Mouse (Mus musculus) kidney, adult 2 months (tissue): ENCODE data around the gene Chchd6. TPM values are rescaled to one million over a fixed set of nuclear protein-coding genes. Genes with fewer than 3 reads are reported as not detected.
A peak's percentile ranks its signal among the peaks of the same experiment; 100 is the strongest.

Experiments used
- DNase-seq: peaks from one replicate; pipeline ENCODE4 v3.0.0; 2021
- H3K27ac ChIP-seq: fragments of 200-500 bp; 2 replicates; pipeline ENCODE4 v1.5.1; 2012; ENCODE audit warnings: low read depth, low read length, control low read depth, inconsistent platforms; ENCODE audit not compliant: insufficient read depth
- H3K27me3 ChIP-seq: fragments of 200-500 bp; replicated peaks from 2 replicates; pipeline ENCODE4 v1.6.1; 2012; ENCODE audit warnings: mild to moderate bottlenecking, moderate library complexity, low read length, inconsistent platforms; ENCODE audit not compliant: control insufficient read depth, insufficient read depth
- H3K36me3 ChIP-seq: fragments of 200-500 bp; 2 replicates; pipeline ENCODE4 v1.6.1; 2012; ENCODE audit warnings: mild to moderate bottlenecking, moderate library complexity, low read length, inconsistent platforms; ENCODE audit not compliant: control insufficient read depth, insufficient read depth
- H3K4me1 ChIP-seq: fragments of 200-500 bp; 2 replicates; pipeline ENCODE4 v1.6.1; 2011; ENCODE audit warnings: low read length; ENCODE audit not compliant: control insufficient read depth, insufficient read depth
- H3K4me3 ChIP-seq: fragments of 200-500 bp; 2 replicates; pipeline ENCODE4 v1.5.1; 2011; ENCODE audit warnings: mild to moderate bottlenecking, low read depth, low read length, control low read depth; ENCODE audit not compliant: insufficient read depth
- CTCF ChIP-seq: fragments of 200-500 bp; conservative IDR thresholded peaks from 2 replicates; pipeline ENCODE4 v1.5.1; 2011; ENCODE audit warnings: low read depth, mild to moderate bottlenecking, control low read depth, low read length, moderate library complexity, mixed read lengths; ENCODE audit not compliant: insufficient read depth, insufficient read length
- POLR2A ChIP-seq: fragments of 200-500 bp; IDR thresholded peaks from one replicate; pipeline ENCODE4 v1.6.1; 2011; ENCODE audit warnings: low read depth, low read length, control low read depth
- WGBS: fragments of 180-500 bp; shearing (Covaris S2); methylation state at CpG from one replicate; pipeline ENCODE4 v1.1.7; 2018; 5-methylcytosine and 5-hydroxymethylcytosine counted together
- polyA plus RNA-seq: library from polyadenylated mRNA; depleted of rRNA; stranded (reverse); fragments of >200 nt; gene quantifications from 2 replicates; pipeline ENCODE4 v1.2.3, GENCODE M21; 2012

The Chchd6 gene
- polyA plus RNA-seq, 1 experiment: 86.5 TPM

DNA sequence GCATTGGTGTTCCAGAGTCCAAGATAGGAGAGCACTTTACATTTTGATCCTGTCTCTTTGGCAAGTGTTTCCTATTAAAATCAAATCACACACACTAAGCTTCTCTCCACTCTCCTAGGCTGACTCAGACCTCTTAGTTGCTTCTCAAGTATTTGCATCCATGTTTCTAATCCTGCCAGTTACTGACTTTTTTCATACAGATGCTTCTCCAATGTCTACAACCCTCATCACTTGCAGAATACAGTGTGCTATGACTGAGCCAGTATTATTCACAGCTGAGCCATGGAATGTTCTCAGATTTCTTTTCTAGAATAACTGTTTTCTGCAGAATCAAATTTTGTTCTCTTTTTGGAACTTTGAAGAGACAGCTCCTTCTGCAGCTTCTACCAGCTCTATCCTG is 85.3 kb downstream of the Chchd6 start:
- no peak for DNase-seq
- H3K36me3 ChIP-seq: no peaks in the 10 kb centered on the region
- TF ChIP-seq CTCF (no peak), POLR2A (no peak)
- no peaks in the 10 kb centered on the region for H3K27me3 ChIP-seq
- H3K27ac ChIP-seq: no peak overlapping the region
- no peak overlapping the region for H3K4me3 ChIP-seq
- no peaks in the 10 kb centered on the region for H3K4me1 ChIP-seq

DNA sequence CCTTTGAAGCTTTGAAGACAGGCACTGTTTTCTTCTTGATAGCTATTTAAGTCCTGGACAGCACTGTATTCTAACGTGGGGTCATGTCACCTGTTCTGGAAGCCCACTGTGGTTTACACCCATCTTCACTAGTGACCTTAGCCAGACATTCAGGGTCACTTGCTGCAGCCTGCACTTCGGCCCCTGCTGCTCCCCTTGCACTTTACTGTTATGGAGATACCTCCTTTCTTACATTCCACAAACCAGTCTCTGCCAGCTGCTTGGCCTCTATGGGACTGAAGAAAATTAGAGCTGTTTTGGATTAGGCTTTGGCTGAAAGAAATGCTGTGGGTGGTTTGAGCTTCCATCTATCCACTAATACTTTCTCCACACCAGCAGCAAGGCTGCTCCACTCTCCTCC is 86.7 kb downstream of the Chchd6 start:
- no peaks in the 10 kb centered on the region for H3K4me1 ChIP-seq
- DNase-seq: no peak
- no peaks in the 10 kb centered on the region for H3K27me3 ChIP-seq
- TF ChIP-seq POLR2A (no peak), CTCF (no peak)
- 50% methylated on average over 2 of the region's 2 CpGs for WGBS
- H3K27ac ChIP-seq: no peak overlapping the region
- no peaks in the 10 kb centered on the region for H3K36me3 ChIP-seq
- H3K4me3 ChIP-seq: no peak overlapping the region

DNA sequence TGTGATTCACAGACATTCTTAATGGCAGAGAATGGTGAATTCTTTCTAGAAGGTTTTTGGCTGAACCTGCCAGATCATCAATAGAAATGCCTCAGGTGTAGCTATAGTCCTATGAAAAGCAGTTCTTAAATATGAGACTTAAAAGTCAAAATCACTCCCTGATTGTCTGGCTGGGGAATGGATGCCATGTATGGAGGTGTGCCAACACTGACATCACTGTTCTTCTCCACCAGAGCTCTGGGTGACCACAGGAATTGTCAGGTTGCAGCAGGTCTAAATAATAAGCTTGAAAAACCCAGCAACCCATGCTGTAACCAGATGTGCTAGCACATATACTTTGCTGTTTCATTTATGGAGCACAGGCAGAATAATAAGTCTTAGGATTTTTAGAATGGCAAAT is 87.2 kb downstream of the Chchd6 start:
- TF ChIP-seq CTCF (no peak), POLR2A (no peak)
- Histone ChIP-seq H3K27me3 (no peaks in the 10 kb centered on the region), H3K27ac (no peak overlapping the region), H3K4me1 (no peaks in the 10 kb centered on the region), H3K4me3 (no peak overlapping the region), H3K36me3 (no peaks in the 10 kb centered on the region)
- no peak for DNase-seq

DNA sequence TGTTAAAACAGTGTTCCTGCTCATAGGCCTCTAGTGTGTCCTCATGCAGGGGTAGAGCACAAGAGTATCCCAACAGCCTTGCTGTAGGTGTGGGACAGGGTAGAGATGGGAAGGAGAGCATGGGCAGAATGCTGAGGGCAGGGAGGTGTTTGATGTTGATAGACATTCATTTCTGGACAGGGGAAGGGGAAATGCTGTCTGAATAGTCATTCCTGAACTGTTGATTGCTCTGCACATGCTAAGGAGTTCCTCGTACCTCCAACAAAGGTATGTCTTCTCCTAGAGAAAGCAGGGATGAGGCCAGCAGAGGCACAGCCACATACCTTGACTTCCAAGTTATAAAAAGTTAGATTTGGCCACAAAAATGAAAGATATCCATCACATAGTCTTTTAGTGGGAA is 95.5 kb downstream of the Chchd6 start:
- TF ChIP-seq CTCF: no peak
- no peak for TF ChIP-seq POLR2A
- no peaks in the 10 kb centered on the region for H3K27me3 ChIP-seq
- 95% methylated on average over 1 of the region's 1 CpGs for WGBS
- no peak overlapping the region for H3K27ac ChIP-seq
- H3K36me3 ChIP-seq: no peaks in the 10 kb centered on the region
- H3K4me1 ChIP-seq: no peaks in the 10 kb centered on the region
- no peak for DNase-seq
- no peak overlapping the region for H3K4me3 ChIP-seq

DNA sequence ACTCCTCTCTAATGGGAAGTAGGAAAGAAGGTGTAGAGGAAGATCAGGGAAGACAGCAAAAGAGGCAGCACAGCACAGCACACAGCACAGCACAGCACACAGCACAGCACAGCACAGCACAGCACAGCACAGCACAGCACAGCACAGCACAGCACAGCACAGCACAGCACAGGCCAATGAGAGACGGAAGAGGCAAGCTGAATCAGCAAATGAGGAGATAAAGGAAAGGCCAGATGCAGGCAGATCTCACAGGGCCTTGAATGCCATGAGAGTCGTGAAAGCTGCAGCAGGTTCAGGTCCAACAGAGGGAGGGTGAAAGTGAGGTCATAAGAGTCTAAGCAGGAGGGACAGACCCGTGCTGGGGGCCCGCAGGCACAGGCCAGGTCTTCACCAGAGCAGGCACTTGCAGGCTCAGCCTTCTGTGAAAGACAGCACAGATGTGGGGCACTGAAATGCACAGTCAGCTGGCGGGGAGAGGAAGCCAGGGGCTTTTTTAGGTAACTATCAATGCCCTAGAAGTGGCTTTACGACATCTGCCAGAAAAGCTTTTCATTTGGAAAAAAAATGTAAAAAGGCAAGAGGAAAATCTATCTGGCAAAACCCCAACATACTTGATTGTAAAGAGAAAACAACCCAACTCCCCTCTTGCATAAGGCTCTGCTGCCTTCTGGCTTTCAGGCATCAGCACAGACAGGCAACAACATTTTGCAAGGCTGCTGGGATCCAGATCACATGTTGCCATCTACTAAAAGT is 96.5 kb downstream of the Chchd6 start:
- H3K4me1 ChIP-seq: no peaks in the 10 kb centered on the region
- no peak overlapping the region for H3K27ac ChIP-seq
- peak; percentile 4 for DNase-seq
- WGBS: 45% methylated on average over 6 of the region's 6 CpGs
- H3K4me3 ChIP-seq: no peak overlapping the region
- H3K36me3 ChIP-seq: no peaks in the 10 kb centered on the region
- no peaks in the 10 kb centered on the region for H3K27me3 ChIP-seq
- TF ChIP-seq POLR2A: no peak
- no peak for TF ChIP-seq CTCF

DNA sequence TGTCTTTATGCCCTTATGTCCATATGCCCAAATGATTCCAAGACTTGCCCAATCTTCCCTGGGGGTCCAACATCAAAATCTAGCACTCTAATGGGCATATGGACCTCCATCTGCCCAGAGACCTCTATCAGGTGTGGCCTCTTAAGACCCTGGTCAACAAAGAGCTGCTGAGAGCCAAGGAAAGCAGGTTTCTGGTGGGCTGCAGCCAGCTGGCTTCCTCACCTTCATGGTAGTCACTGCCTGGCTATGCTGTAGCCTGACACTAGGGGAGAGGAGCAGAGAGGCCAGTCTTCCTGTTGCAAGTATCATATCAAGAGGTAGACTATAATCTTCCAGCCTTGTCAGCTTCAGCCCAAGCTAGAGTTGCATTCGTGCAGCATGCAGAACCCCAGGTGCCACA is 98.5 kb downstream of the Chchd6 start:
- Histone ChIP-seq H3K4me3 (no peak overlapping the region), H3K27me3 (no peaks in the 10 kb centered on the region), H3K27ac (no peak overlapping the region), H3K36me3 (no peaks in the 10 kb centered on the region), H3K4me1 (no peaks in the 10 kb centered on the region)
- TF ChIP-seq CTCF: no peak
- no peak for TF ChIP-seq POLR2A
- WGBS: 94% methylated on average over 1 of the region's 1 CpGs
- no peak for DNase-seq

DNA sequence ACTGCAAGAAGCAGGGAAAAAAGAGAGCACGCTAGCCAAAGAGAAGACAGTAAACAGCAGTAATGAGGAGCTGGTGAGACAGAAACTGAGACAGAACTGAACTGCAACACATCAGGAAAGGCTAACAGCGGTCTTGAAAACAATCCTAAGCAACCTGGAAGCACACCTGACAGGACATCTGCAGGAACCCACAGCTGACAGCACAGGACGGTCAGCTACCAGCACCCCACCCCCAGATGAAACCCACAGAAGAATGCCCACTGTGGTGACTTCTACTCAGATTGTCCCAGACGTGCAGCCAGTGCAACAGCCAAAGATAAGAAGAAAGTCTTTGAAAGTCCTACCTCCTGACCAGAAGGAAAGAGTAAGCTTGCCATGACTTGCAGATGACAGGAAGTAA is 103.1 kb downstream of the Chchd6 start:
- Histone ChIP-seq H3K36me3 (no peaks in the 10 kb centered on the region), H3K27ac (no peak overlapping the region), H3K27me3 (no peaks in the 10 kb centered on the region), H3K4me3 (no peak overlapping the region), H3K4me1 (no peaks in the 10 kb centered on the region)
- 86% methylated on average over 4 of the region's 4 CpGs for WGBS
- no peak for DNase-seq
- TF ChIP-seq POLR2A (no peak), CTCF (no peak)
